Mouse (Mus musculus): Measurements from ENCODE around the gene Cuedc1.

Cuedc1 gene

GRCm38 (mm10) chr11:88086737-88087627 is 10.9 kb upstream of the Cuedc1 start:
- DNase-seq (ENCODE audit: low read depth, low spot score), result peak; percentile 85

DNA sequence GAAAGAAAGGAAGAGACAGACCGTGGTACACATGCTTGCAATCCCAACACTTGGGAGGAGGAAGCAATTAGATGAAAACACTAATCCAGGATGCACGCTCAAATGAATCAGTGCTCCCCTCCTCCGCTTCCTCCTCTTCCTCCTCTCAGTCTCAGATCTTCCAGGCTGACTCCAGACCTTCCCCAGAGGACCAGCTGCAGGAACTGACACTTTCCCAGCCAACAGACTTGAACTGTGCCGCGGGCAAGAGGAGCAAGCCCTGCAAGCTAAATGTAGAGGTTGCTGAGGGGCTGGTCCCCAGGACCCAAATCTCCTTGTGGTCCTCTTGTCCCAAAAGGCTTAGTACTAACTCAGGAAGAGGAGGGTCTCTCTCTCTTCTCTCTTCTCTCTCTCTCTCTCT is 8.7 kb upstream of the Cuedc1 start:
- DNase-seq (ENCODE audit: low read depth, low spot score), result no peak

GRCm38 (mm10) chr11:88090293-88090692 is 7.6 kb upstream of the Cuedc1 start:
- no peak for DNase-seq (ENCODE audit: low read depth, low spot score)

- peak; percentile 33 for DNase-seq (ENCODE audit: low read depth, low spot score)
Observed at GRCm38 (mm10) chr11:88091949-88092348, 5.9 kb upstream of the Cuedc1 start.

GRCm38 (mm10) chr11:88097173-88097572 is 685 bp upstream of the Cuedc1 start:
- DNase-seq (ENCODE audit: low read depth, low spot score), result no peak

GRCm38 (mm10) chr11:88098787-88099598 is 1.1 kb downstream of the Cuedc1 start:
- DNase-seq (ENCODE audit: low read depth, low spot score), result peak; percentile 85

DNA sequence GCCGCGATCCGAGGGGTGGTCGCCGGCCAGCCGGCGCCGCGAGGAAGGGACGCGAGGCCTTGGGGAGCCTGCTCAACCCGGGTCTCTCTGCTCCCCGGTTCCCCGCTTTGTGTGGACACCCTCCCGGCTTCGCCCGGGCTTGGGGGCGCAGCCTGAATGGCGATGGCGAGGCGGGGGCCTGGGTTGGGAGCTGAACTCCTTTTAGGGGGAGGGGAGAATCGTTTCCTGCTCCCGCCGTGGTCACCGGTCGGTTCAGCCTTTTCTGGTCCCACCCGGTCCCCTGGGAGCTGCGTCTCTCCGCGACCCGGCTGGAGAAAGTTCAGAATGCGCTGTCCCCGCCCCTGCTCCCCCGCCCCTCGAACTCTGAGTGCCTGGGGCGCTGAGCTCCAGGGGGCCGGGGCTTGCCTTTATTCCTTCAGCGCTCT is 1.8 kb downstream of the Cuedc1 start:
- DNase-seq (ENCODE audit: low read depth, low spot score), result peak; percentile 40

GRCm38 (mm10) chr11:88100170-88100569 is 2.3 kb downstream of the Cuedc1 start:
- DNase-seq (ENCODE audit: low read depth, low spot score), result no peak

DNA sequence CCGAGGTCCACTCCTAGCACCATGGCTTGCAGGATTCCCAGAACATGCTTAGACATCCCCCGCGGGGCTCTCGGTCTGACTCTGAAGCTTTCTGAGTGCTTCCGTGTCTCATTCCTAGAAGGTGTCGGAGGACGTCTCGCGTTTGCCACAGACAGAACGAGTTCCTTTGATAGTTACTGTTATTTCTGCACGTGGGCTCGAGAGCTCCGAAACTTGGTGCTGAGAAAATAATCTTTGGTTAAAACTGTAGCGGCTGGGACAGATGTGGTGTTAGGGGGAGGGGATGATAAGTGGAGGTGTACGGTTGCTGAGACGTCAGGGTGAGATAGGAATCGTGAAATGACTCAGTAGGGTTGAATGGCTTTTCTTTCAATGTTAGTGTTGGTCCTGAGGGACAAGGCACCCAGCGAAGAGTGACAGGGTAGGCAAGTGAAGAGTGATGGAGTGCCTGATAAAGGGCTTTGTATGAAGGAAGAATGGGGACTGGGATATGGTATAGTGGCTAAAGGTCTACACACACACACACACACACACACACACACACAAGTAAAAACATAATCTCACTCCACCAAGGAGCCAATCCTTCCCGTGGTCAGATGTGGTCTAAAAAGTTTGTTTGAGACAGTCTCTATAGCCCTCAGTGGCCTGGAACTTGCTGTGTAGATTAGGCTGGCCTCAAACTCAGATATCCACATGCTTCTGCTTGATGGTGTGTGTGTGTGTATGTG is 5.5 kb downstream of the Cuedc1 start:
- peak; percentile 47 for DNase-seq (ENCODE audit: low read depth, low spot score)

- DNase-seq (ENCODE audit: low read depth, low spot score), result peak; percentile 32
Observed at GRCm38 (mm10) chr11:88105494-88106291, 7.8 kb downstream of the Cuedc1 start.

- no peak for DNase-seq (ENCODE audit: low read depth, low spot score)
Observed at GRCm38 (mm10) chr11:88106292-88106554, 8.4 kb downstream of the Cuedc1 start.

- peak; percentile 73 for DNase-seq (ENCODE audit: low read depth, low spot score)
Observed at GRCm38 (mm10) chr11:88107365-88107764, 9.5 kb downstream of the Cuedc1 start.

DNA sequence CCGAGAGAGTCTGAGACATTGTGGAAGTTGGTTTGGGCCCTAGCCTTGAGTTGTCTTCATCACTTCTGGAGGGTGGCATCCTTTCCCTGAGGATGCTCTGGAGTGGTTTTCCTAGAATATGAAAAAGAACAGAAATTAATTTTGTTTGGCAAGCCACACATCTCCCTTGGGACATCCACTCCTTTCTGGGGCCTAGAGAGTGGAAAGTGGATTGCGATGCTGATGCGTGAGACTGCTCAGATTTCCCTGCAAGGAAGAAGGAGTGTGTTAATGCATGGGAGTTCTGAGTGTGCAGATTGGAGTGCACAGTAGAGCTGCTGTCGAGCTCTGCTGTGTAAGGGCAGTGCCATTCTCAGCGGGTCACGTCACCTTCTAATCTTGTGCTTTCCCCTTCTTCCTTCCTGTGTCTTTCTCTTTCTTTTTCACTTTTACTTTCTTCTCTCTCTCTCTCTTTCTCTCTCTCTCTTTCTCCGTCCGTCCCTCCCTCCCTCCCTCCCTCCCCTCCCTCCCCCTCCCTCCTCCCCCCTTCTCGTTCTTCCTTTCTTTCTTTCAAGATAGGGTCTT is 12.3 kb downstream of the Cuedc1 start:
- DNase-seq (ENCODE audit: low read depth, low spot score), result no peak

DNA sequence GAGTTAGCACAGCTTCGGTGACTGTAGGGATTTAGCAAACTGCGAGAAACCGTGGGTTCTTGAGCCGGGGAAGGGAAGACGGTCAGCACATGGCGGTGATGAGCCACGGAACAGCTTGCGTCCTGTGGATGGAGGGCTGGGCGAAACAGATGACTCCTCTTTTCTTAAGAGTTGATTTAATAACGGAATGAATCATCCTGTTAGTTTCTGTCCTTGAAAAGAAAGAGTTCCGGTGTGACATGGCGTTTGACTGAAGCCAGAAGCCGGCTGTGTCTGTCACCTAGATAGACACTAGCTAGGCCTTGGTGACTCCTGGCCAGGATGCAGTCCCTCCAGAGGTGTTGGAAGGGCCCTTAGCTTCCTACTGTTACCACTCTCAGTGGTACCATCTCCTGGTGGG is 14.2 kb downstream of the Cuedc1 start:
- DNase-seq (ENCODE audit: low read depth, low spot score), result no peak

- DNase-seq (ENCODE audit: low read depth, low spot score), result no peak
Observed at GRCm38 (mm10) chr11:88112677-88113333, 14.9 kb downstream of the Cuedc1 start.

DNA sequence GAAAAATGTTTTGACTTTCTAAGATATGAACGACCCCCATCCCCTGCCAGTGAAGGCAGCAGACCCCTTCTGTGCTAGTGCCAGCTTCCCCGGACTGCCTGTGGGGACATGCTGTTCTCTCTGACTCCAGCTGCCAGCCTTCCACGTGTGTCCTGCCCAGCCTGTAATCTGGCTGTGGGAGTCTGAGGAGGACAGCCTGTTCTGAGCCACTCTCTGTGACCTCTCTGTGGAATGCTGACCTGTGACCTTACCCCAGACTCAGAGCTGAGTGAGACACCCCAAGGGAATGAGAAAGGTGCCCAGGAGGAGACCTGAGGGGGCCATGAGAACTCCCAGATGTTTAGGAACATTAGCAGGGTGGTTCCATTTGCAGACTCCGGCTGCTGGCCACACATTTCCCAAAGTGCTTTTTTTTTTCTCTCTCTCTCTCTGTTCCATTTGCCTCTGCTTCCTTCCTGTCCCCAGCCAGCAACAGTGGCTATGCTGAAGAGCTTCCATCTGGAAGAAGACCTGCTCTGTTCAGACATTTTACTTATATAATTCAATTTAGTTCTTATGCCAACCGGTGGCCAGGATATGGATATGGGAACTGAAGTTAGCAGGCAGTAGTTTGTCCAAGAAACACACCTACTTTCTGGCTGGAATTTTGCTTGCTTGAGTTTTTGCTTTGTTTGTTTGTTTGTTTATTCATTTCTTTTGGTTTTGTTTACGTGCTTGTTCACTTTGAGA is 15.8 kb downstream of the Cuedc1 start:
- no peak for DNase-seq (ENCODE audit: low read depth, low spot score)

DNA sequence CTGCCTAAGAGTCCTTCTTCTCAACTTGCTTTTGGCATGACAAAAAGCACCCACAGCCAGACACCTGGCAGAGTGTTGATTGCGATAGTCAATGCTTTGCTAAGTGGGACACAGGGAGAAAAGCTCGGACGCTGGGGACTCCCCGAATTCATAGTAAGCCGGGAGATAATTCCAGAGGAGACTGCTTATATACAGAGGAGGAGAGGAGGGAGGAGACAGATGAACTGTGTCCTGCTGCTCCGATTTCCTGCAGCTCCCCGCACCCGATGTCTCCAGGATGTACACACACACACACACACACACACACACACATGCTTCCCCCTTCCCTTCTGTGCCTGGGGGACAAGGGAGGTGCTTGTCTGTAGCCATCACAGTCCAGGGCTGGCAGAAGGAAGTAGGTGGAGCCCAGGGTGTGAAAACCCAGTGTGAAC is 17.0 kb downstream of the Cuedc1 start:
- no peak for DNase-seq (ENCODE audit: low read depth, low spot score)

- no peak for DNase-seq (ENCODE audit: low read depth, low spot score)
Observed at GRCm38 (mm10) chr11:88116568-88116967, 18.7 kb downstream of the Cuedc1 start.

GRCm38 (mm10) chr11:88117356-88118090 is 19.7 kb downstream of the Cuedc1 start:
- no peak for DNase-seq (ENCODE audit: low read depth, low spot score)
